Mouse (Mus musculus) heart, embryonic 11.5 days (tissue): ENCODE results near the gene Tcf25. TPM values are rescaled to one million over a fixed set of nuclear protein-coding genes. Genes with fewer than 3 reads are reported as not detected.
A peak's percentile ranks its signal among the peaks of the same experiment; 100 is the strongest.

Source experiments
- ATAC-seq: fragments of 200-750 bp; cut with Nextera tagmentation; replicated peaks from 2 replicates; pipeline ENCODE4 v1.8.0; 2017; ENCODE audit warnings: moderate library complexity; ENCODE audit not compliant: insufficient number of reproducible peaks, low FRiP score, low TSS enrichment
- H3K27ac ChIP-seq: fragments of 300-500 bp; sonication (generic); 2 replicates; pipeline ENCODE4 v1.5.1; 2014; ENCODE audit warnings: mild to moderate bottlenecking, low read depth, low read length
- H3K27me3 ChIP-seq: fragments of 300-500 bp; sonication (generic); 2 replicates; pipeline ENCODE4 v1.6.1; 2014; ENCODE audit warnings: mild to moderate bottlenecking, low read length, mixed read lengths; ENCODE audit not compliant: control insufficient read depth, insufficient read depth
- H3K36me3 ChIP-seq: fragments of 300-500 bp; sonication (generic); 2 replicates; pipeline ENCODE4 v1.6.1; 2014; ENCODE audit warnings: mild to moderate bottlenecking, low read length, moderate library complexity, mixed read lengths; ENCODE audit not compliant: control insufficient read depth, insufficient read depth
- H3K4me1 ChIP-seq: fragments of 300-500 bp; sonication (generic); 2 replicates; pipeline ENCODE4 v1.6.1; 2014; ENCODE audit warnings: low read length; ENCODE audit not compliant: control insufficient read depth, insufficient read depth
- H3K4me2 ChIP-seq: fragments of 300-500 bp; sonication (generic); 2 replicates; pipeline ENCODE4 v1.6.1; 2014; ENCODE audit warnings: mild to moderate bottlenecking, moderate library complexity
- H3K4me3 ChIP-seq: fragments of 300-500 bp; sonication (generic); 2 replicates; pipeline ENCODE4 v1.5.1; 2014; ENCODE audit warnings: low read depth, low read length
- H3K9ac ChIP-seq: fragments of 300-500 bp; sonication (generic); 2 replicates; pipeline ENCODE4 v1.6.1; 2014; ENCODE audit warnings: mild to moderate bottlenecking, low read depth, low read length, moderate library complexity
- H3K9me3 ChIP-seq: fragments of 300-500 bp; sonication (generic); replicated peaks from 2 replicates; pipeline ENCODE4 v1.6.1; 2016; ENCODE audit warnings: low read length; ENCODE audit not compliant: control insufficient read depth
- WGBS: fragments of 180-500 bp; shearing (Covaris S2); extraction: QIAGEN DNeasy Blood & Tissue Kit; methylation state at CpG from one replicate; pipeline ENCODE4 v1.1.7; 2014; ENCODE audit not compliant: insufficient replicate concordance; 5-methylcytosine and 5-hydroxymethylcytosine counted together
- polyA plus RNA-seq: library from polyadenylated mRNA; unstranded; fragments of >200 nt; fragmentation: Nextera tagmentation; extraction: Ambion mirVana; gene quantifications from 2 replicates; pipeline ENCODE4 v1.2.1, GENCODE M21; 2014

The Tcf25 gene
- polyA plus RNA-seq, 1 experiment from 2014 or later, result 148 TPM

- Histone ChIP-seq H3K9ac (peak overlapping the region; percentile 58), H3K9me3 (no peaks in the 10 kb centered on the region), H3K4me3 (peak overlapping the region; percentile 68), H3K27me3 (peaks cover 12% of the 10 kb centered on the region), H3K36me3 (no peaks in the 10 kb centered on the region), H3K27ac (0 out of 2 replicates have a peak overlapping the region, but pooled peaks have one; percentile 3), H3K4me2 (peak overlapping the region; percentile 95), H3K4me1 (peaks cover 12% of the 10 kb centered on the region; the same call in 1 of the 2 replicates)
- 6% methylated on average over 18 of the region's 21 CpGs for WGBS
- no peak for ATAC-seq
Observed at GRCm38 (mm10) chr8:123333091-123333587, 40.4 kb upstream of the Tcf25 start.

DNA sequence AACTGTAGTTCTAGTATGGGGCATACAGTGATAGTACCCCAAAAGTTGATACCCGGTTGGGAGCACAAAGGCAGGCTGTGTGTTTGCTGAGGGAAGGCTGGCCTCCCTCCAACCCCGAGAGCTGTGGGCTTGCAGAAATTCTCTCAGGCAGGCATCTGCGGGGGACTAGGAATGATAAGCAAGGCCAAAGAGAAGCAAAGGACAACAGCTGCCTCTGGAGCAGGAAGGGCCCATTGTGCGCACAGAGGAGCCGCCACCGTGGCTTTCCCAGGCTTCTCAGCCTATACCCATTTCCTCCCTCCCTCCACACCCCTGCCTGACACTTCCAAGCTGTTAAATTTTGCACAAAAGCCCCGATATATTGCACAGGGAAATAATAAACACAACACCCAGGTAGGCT, 39.7 kb upstream of the Tcf25 start:
- 3% methylated on average over 7 of the region's 7 CpGs for WGBS
- H3K4me2 ChIP-seq, result peak overlapping the region; percentile 95
- peaks cover 12% of the 10 kb centered on the region; the same call in 1 of the 2 replicates for H3K4me1 ChIP-seq
- 0 out of 2 replicates have a peak overlapping the region, but pooled peaks have one; percentile 5 for H3K27ac ChIP-seq
- no peak overlapping the region for H3K9ac ChIP-seq
- no peaks in the 10 kb centered on the region for H3K36me3 ChIP-seq
- no peak for ATAC-seq
- peaks cover 12% of the 10 kb centered on the region for H3K27me3 ChIP-seq
- H3K4me3 ChIP-seq, result peak overlapping the region; percentile 0
- H3K9me3 ChIP-seq, result no peaks in the 10 kb centered on the region

- no peak for ATAC-seq
- Histone ChIP-seq H3K4me3 (no peak overlapping the region), H3K9ac (no peak overlapping the region), H3K27me3 (peaks cover 12% of the 10 kb centered on the region), H3K27ac (0 out of 2 replicates have a peak overlapping the region, but pooled peaks have one; percentile 5), H3K9me3 (no peaks in the 10 kb centered on the region), H3K36me3 (no peaks in the 10 kb centered on the region), H3K4me1 (peaks cover 12% of the 10 kb centered on the region; the same call in 1 of the 2 replicates), H3K4me2 (peak overlapping the region; percentile 95; the same call in 1 of the 2 replicates)
- WGBS, result 13% methylated on average over 1 of the region's 1 CpGs
Observed at GRCm38 (mm10) chr8:123334467-123334866, 39.1 kb upstream of the Tcf25 start.

GRCm38 (mm10) chr8:123337475-123337874, 36.1 kb upstream of the Tcf25 start:
- 62% methylated on average over 3 of the region's 3 CpGs for whole genome bisulfite sequencing
- no peak overlapping the region for H3K4me2 ChIP-seq
- H3K27ac ChIP-seq, result no peak overlapping the region
- H3K36me3 ChIP-seq, result no peaks in the 10 kb centered on the region
- no peak for ATAC-seq
- H3K27me3 ChIP-seq, result peaks cover 12% of the 10 kb centered on the region
- peaks cover 12% of the 10 kb centered on the region; the same call in 1 of the 2 replicates for H3K4me1 ChIP-seq
- H3K4me3 ChIP-seq, result no peak overlapping the region
- H3K9me3 ChIP-seq, result no peaks in the 10 kb centered on the region; the same call in 1 of the 2 replicates
- no peak overlapping the region for H3K9ac ChIP-seq

DNA sequence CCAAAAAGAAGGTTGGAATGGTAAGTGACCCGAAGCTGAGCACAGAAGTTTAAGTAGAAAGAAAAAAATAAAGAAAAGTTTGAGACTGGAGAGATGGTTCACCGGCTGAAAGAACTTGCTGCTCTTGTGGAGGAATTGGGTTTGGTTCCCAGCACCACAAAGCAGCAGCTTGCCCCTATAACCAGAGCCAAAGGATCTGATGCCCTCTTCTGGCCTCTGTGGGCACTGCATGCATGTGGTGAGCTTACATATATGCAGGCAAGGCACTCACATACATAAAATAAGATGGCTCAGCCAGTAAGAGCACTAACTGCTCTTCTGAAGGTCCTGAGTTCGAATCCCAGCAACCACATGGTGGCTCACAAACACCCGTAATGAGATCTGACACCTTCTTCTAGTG, 33.5 kb upstream of the Tcf25 start:
- WGBS, result 94% methylated on average over 4 of the region's 4 CpGs

GRCm38 (mm10) chr8:123341040-123342015, 32.2 kb upstream of the Tcf25 start:
- Histone ChIP-seq H3K27ac (no peak overlapping the region), H3K4me3 (no peak overlapping the region), H3K9me3 (no peaks in the 10 kb centered on the region; the same call in 1 of the 2 replicates), H3K27me3 (no peaks in the 10 kb centered on the region), H3K36me3 (no peaks in the 10 kb centered on the region), H3K4me1 (peaks cover 7% of the 10 kb centered on the region), H3K4me2 (no peak overlapping the region), H3K9ac (no peak overlapping the region)
- no peak for ATAC-seq
- WGBS, result 74% methylated on average over 27 of the region's 27 CpGs

More for the DNA sequence above, 33.5 kb upstream of the Tcf25 start:
- H3K27me3 ChIP-seq, result no peaks in the 10 kb centered on the region
- no peak for ATAC-seq
- H3K4me2 ChIP-seq, result no peak overlapping the region
- H3K4me3 ChIP-seq, result no peak overlapping the region
- H3K27ac ChIP-seq, result no peak overlapping the region
- H3K9me3 ChIP-seq, result no peaks in the 10 kb centered on the region; the same call in 1 of the 2 replicates
- H3K36me3 ChIP-seq, result no peaks in the 10 kb centered on the region
- H3K9ac ChIP-seq, result no peak overlapping the region
- peaks cover 7% of the 10 kb centered on the region for H3K4me1 ChIP-seq

DNA sequence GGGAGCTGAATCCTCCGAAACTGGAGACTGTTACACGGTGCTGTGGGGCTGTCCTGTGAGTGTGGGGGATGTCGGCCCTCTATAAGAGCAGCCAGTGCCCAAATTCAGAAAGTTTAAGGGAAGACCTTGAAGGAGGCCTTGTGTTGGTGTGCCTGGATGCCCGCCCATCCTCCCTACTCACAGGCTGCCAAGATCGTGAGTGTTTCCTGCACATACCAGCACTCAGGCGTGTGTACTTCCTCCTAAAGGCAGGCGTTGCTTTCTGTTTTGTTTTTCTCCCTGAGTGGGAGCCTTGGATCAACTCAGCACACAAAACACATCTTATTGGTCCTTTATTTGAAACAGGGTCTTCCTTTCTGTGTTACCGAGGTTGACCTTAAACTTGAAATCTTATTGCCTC, 31.3 kb upstream of the Tcf25 start:
- Histone ChIP-seq H3K36me3 (no peaks in the 10 kb centered on the region), H3K4me2 (no peak overlapping the region), H3K9me3 (no peaks in the 10 kb centered on the region; the same call in 1 of the 2 replicates), H3K27me3 (no peaks in the 10 kb centered on the region), H3K27ac (no peak overlapping the region), H3K4me3 (no peak overlapping the region), H3K9ac (no peak overlapping the region), H3K4me1 (peaks cover 7% of the 10 kb centered on the region)
- 69% methylated on average over 8 of the region's 8 CpGs for WGBS
- no peak for ATAC-seq

GRCm38 (mm10) chr8:123342911-123343310, 30.6 kb upstream of the Tcf25 start:
- Histone ChIP-seq H3K27ac (no peak overlapping the region), H3K4me3 (no peak overlapping the region), H3K4me2 (no peak overlapping the region), H3K9ac (no peak overlapping the region), H3K36me3 (no peaks in the 10 kb centered on the region), H3K9me3 (no peaks in the 10 kb centered on the region; the same call in 1 of the 2 replicates), H3K27me3 (no peaks in the 10 kb centered on the region), H3K4me1 (peaks cover 12% of the 10 kb centered on the region)
- ATAC-seq, result no peak
- 70% methylated on average over 7 of the region's 7 CpGs for WGBS
